Mouse (Mus musculus): ENCODE measurements around the gene Slamf7.

GRCm38 (mm10) chr1:171681531-171682299 is 28.9 kb upstream of the Slamf7 start, which contains the start of gene Cd48:
- no peak for TF ChIP-seq CTCF (IDR thresholded peaks at IDR 0.05; ENCODE audit: low read depth)
- no peak for TF ChIP-seq EP300 (IDR thresholded peaks at IDR 0.05; ENCODE audit: low read depth)
